ENCODE assay signal across 24 mouse cellular contexts in genomic region chr9:106482578-106483115, GRCm38 (mm10). TPM values are rescaled to one million over a fixed set of nuclear protein-coding genes. Genes with fewer than 3 reads are reported as not detected.
DNase-seq lines count a peak whose midpoint lies in the region; ATAC-seq and TF ChIP-seq lines count a peak whose summit lies in the region.
"Had no signal": no experiment of that assay in that cellular context is flagged by ENCODE, and none has a peak within 500 bp of the region (broad histone marks: within the 10 kb centered on the region; RNA-seq: fewer than 3 reads in every experiment).

No protein-coding gene starts in this region.

- H3K4me3 ChIP-seq in embryonic facial prominence, embryonic 13.5 days: no peak overlapping the region
- H3K4me3 ChIP-seq in embryonic facial prominence, embryonic 10.5 days: no peak overlapping the region
- H3K4me3 ChIP-seq in liver, postnatal 0 days (ENCODE audit: low read depth, low read length): no peak overlapping the region
- H3K4me3 ChIP-seq: embryonic facial prominence, embryonic 15.5 days; erythroblast, embryonic 14.5 days; forebrain, embryonic 10.5 days; heart, adult 2 months; heart, embryonic 15.5 days; hindbrain, embryonic 10.5 days; intestine, embryonic 15.5 days had no signal

- no peak overlapping the region for H3K27ac ChIP-seq in embryonic facial prominence, embryonic 13.5 days
- H3K27ac ChIP-seq in embryonic facial prominence, embryonic 10.5 days (replicated peaks): no peak overlapping the region
- H3K27ac ChIP-seq in liver, postnatal 0 days (ENCODE audit: low read depth): no peak overlapping the region
- H3K27ac ChIP-seq: embryonic facial prominence, embryonic 15.5 days; forebrain, embryonic 10.5 days; heart, adult 2 months; heart, embryonic 15.5 days; hindbrain, embryonic 10.5 days; hindbrain, embryonic 14.5 days; intestine, embryonic 15.5 days had no signal

- 0 out of 2 replicates have a peak overlapping the region, but pooled peaks have one; percentile 36 for H3K9ac ChIP-seq in embryonic facial prominence, embryonic 13.5 days
- no peak overlapping the region for H3K9ac ChIP-seq in liver, postnatal 0 days (replicated peaks)
- H3K9ac ChIP-seq: embryonic facial prominence, embryonic 15.5 days; heart, embryonic 15.5 days; hindbrain, embryonic 14.5 days; intestine, embryonic 15.5 days had no signal

- H3K4me2 ChIP-seq in embryonic facial prominence, embryonic 13.5 days: no peak overlapping the region
- H3K4me2 ChIP-seq in liver, postnatal 0 days (ENCODE audit: low read depth, low read length): no peak overlapping the region
- H3K4me2 ChIP-seq: embryonic facial prominence, embryonic 15.5 days; heart, embryonic 11.5 days; heart, embryonic 15.5 days; hindbrain, embryonic 14.5 days; intestine, embryonic 15.5 days had no signal

- no peak for TF ChIP-seq CTCF in liver, postnatal 0 days (IDR thresholded peaks at IDR 0.05; ENCODE audit: low read depth)

- 92% methylated on average over 17 of the region's 17 CpGs for WGBS in embryonic facial prominence, embryonic 13.5 days
- 92% methylated on average over 17 of the region's 17 CpGs for WGBS in embryonic facial prominence, embryonic 10.5 days
- 80% methylated on average over 17 of the region's 17 CpGs for WGBS in liver, postnatal 0 days (ENCODE audit: insufficient replicate concordance)

- no peaks in the 10 kb centered on the region for H3K9me3 ChIP-seq in embryonic facial prominence, embryonic 13.5 days
- no peaks in the 10 kb centered on the region for H3K9me3 ChIP-seq in embryonic facial prominence, embryonic 10.5 days
- H3K9me3 ChIP-seq in liver, postnatal 0 days (ENCODE audit: low read length): no peaks in the 10 kb centered on the region
- H3K9me3 ChIP-seq: embryonic facial prominence, embryonic 15.5 days; forebrain, embryonic 10.5 days; heart, embryonic 15.5 days; hindbrain, embryonic 10.5 days; intestine, embryonic 15.5 days had no signal

- DNase-seq in embryonic facial prominence, embryonic 10.5 days (ENCODE audit: low spot score): no peak
- peak; percentile 87 for DNase-seq in heart, adult 11 months
- no peak for DNase-seq in heart, postnatal 14 days
- DNase-seq in spleen, postnatal 4 days (ENCODE audit: low spot score in 2 of 2): peak; percentile 9 to 56
- DNase-seq in spleen, postnatal 14 days (ENCODE audit: low spot score in 2 of 2): no peak
- no peak for DNase-seq in liver, postnatal 0 days
- DNase-seq: adrenal gland, adult 2 months; adrenal gland, postnatal 25 days; cerebellum, postnatal 25 days had no signal

- H3K36me3 ChIP-seq in embryonic facial prominence, embryonic 13.5 days: peaks cover 65% of the 10 kb centered on the region
- peaks cover 73% of the 10 kb centered on the region for H3K36me3 ChIP-seq in embryonic facial prominence, embryonic 10.5 days (replicated peaks)
- H3K36me3 ChIP-seq in liver, postnatal 0 days (replicated peaks; ENCODE audit: insufficient read depth, low read length): peaks cover 42% of the 10 kb centered on the region

- intact Hi-C loops in heart, postnatal 14 days (cut with DNase I): no loop called here

- peaks cover 11% of the 10 kb centered on the region for H3K4me1 ChIP-seq in embryonic facial prominence, embryonic 13.5 days
- H3K4me1 ChIP-seq in embryonic facial prominence, embryonic 10.5 days: peaks cover 8% of the 10 kb centered on the region
- H3K4me1 ChIP-seq in liver, postnatal 0 days (ENCODE audit: insufficient read depth): peaks cover 7% of the 10 kb centered on the region

- no peaks in the 10 kb centered on the region for H3K27me3 ChIP-seq in embryonic facial prominence, embryonic 13.5 days
- no peaks in the 10 kb centered on the region for H3K27me3 ChIP-seq in embryonic facial prominence, embryonic 10.5 days (replicated peaks; ENCODE audit: low read depth, poor library complexity, severe bottlenecking)
- H3K27me3 ChIP-seq in liver, postnatal 0 days (ENCODE audit: insufficient read depth, low read length): no peaks in the 10 kb centered on the region
- H3K27me3 ChIP-seq: CH12.LX; embryonic facial prominence, embryonic 15.5 days; heart, embryonic 15.5 days; intestine, embryonic 15.5 days had no signal

- no peak for ATAC-seq in embryonic facial prominence, embryonic 13.5 days (ENCODE audit: insufficient number of reproducible peaks, insufficient read depth, low FRiP score, low TSS enrichment, low read depth)
- ATAC-seq in liver, postnatal 0 days: no peak
- ATAC-seq: forebrain, embryonic 14.5 days; intestine, embryonic 15.5 days had no signal

- no peak for TF ChIP-seq EP300 in liver, postnatal 0 days (IDR thresholded peaks at IDR 0.05; ENCODE audit: low read depth)

RNA-seq across cellular contexts. Expression of gene Parp3, which starts 5.9 kb away (rescaled TPM):
- 3.2 and 4.1 TPM in 2 replicates for polyA plus RNA-seq in embryonic facial prominence, embryonic 13.5 days (2015; fragmentation: Nextera tagmentation; extraction: Ambion mirVana)
- polyA plus RNA-seq in embryonic facial prominence, embryonic 10.5 days (2016; fragmentation: Nextera tagmentation; extraction: Ambion mirVana): 1.6 and 3.2 TPM in 2 replicates
- total RNA-seq in heart, postnatal 14 days (2021): 10 to 100 TPM; 18.1 to 19.0 TPM
- polyA plus RNA-seq in liver, postnatal 0 days (2015; fragmentation: Nextera tagmentation; extraction: Ambion mirVana): 1.6 and 1.9 TPM in 2 replicates

RNA-seq across cellular contexts. Expression of gene Rrp9, which starts 6.9 kb away (rescaled TPM):
- polyA plus RNA-seq in embryonic facial prominence, embryonic 13.5 days (2015; fragmentation: Nextera tagmentation; extraction: Ambion mirVana): 43.9 and 49.8 TPM in 2 replicates
- 77.5 and 83.8 TPM in 2 replicates for polyA plus RNA-seq in embryonic facial prominence, embryonic 10.5 days (2016; fragmentation: Nextera tagmentation; extraction: Ambion mirVana)
- total RNA-seq in heart, postnatal 14 days (2021): 10 to 100 TPM; 19.3 to 20.3 TPM
- 12.3 and 14.5 TPM in 2 replicates for polyA plus RNA-seq in liver, postnatal 0 days (2015; fragmentation: Nextera tagmentation; extraction: Ambion mirVana)

RNA-seq across cellular contexts. Expression of gene Gpr62, which starts 16.9 kb away (rescaled TPM):
- polyA plus RNA-seq in embryonic facial prominence, embryonic 13.5 days (2015; fragmentation: Nextera tagmentation; extraction: Ambion mirVana): 0.53 TPM in 1 of 2 replicates, not detected in the other
- polyA plus RNA-seq in embryonic facial prominence, embryonic 10.5 days (2016; fragmentation: Nextera tagmentation; extraction: Ambion mirVana): 0.16 and 0.55 TPM in 2 replicates
- under 1 TPM in 1 of 2 experiments, not detected in 1; 0.10 TPM for total RNA-seq in heart, postnatal 14 days (2021)
- polyA plus RNA-seq in liver, postnatal 0 days (2015; fragmentation: Nextera tagmentation; extraction: Ambion mirVana): not detected in 2 replicates
- total RNA-seq: heart, adult 2 months; heart, postnatal 25 days had no signal
- polyA plus RNA-seq: erythroblast, embryonic 14.5 days; heart, adult 2 months had no signal

RNA-seq across cellular contexts. Expression of gene Iqcf1, which starts 17.1 kb away (rescaled TPM):
- polyA plus RNA-seq in embryonic facial prominence, embryonic 13.5 days (2015; fragmentation: Nextera tagmentation; extraction: Ambion mirVana): not detected in 2 replicates
- not detected in 2 replicates for polyA plus RNA-seq in embryonic facial prominence, embryonic 10.5 days (2016; fragmentation: Nextera tagmentation; extraction: Ambion mirVana)
- not detected for total RNA-seq in heart, postnatal 14 days (2021)
- polyA plus RNA-seq in liver, postnatal 0 days (2015; fragmentation: Nextera tagmentation; extraction: Ambion mirVana): not detected in 2 replicates
- total RNA-seq: adrenal gland, adult 2 months; adrenal gland, postnatal 25 days; CH12.LX; gastrocnemius, postnatal 4 days; heart, adult 2 months; heart, postnatal 25 days had no signal
- polyA plus RNA-seq: adrenal gland, adult 2 months; cerebellum, adult 2 months; embryonic facial prominence, embryonic 15.5 days; erythroblast, embryonic 14.5 days; forebrain, embryonic 10.5 days; forebrain, embryonic 14.5 days; heart, embryonic 11.5 days; heart, embryonic 15.5 days; hindbrain, embryonic 10.5 days; hindbrain, embryonic 14.5 days; intestine, embryonic 15.5 days had no signal

RNA-seq across cellular contexts. Expression of gene Pcbp4, which starts 29.6 kb away (rescaled TPM):
- polyA plus RNA-seq in embryonic facial prominence, embryonic 13.5 days (2015; fragmentation: Nextera tagmentation; extraction: Ambion mirVana): 128 and 133 TPM in 2 replicates
- polyA plus RNA-seq in embryonic facial prominence, embryonic 10.5 days (2016; fragmentation: Nextera tagmentation; extraction: Ambion mirVana): 320 and 346 TPM in 2 replicates
- total RNA-seq in heart, postnatal 14 days (2021): 10 to 100 TPM; 62.4 to 68.8 TPM
- polyA plus RNA-seq in liver, postnatal 0 days (2015; fragmentation: Nextera tagmentation; extraction: Ambion mirVana): 4.9 and 6.1 TPM in 2 replicates

Comparison
In these comparisons a context has a peak if more than half of its experiments do, and no peak if none do; other contexts are left out.
1. DNase-seq: peak in heart, adult 11 months (single experiment) and spleen, postnatal 4 days (2 of 2); none in embryonic facial prominence, embryonic 10.5 days (single experiment), heart, postnatal 14 days (0 of 2), spleen, postnatal 14 days (0 of 2) and liver, postnatal 0 days (single experiment).